Mouse (Mus musculus): ENCODE results near the gene Med9. TPM values are rescaled to one million over a fixed set of nuclear protein-coding genes. Genes with fewer than 3 reads are reported as not detected.
"Not testable (repeated sequence)": the region's sequence is repeated elsewhere in the genome, so short reads cannot be mapped to it uniquely, and the experiment has no call there.

Med9 gene
- total RNA-seq, 2 experiments from 2014 or later = 18.1 to 19.8 TPM

GRCm38 (mm10) chr11:59941391-59941790 is 6.6 kb upstream of the Med9 start:
- peak; percentile 78 for ATAC-seq (replicated peaks; ENCODE audit: poor library complexity)

DNA sequence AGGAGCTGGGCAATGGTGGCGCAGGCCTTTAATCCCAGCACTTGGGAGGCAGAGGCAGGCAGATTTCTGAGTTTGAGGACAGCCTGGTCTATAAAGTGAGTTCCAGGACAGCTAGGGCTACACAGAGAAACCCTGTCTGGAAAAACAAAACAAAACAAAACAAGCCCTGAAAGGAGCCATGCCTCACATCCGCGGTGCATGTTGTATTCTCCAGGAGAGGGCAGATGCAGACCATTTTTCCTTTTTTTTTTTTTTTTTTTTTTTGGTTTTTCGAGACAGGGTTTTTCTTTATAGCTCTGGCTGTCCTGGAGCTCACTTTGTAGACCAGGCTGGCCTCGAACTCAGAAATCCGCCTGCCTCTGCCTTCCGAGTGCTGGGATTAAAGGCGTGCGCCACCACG is 3.2 kb upstream of the Med9 start:
- ATAC-seq (replicated peaks; ENCODE audit: poor library complexity) = not testable (repeated sequence)

DNA sequence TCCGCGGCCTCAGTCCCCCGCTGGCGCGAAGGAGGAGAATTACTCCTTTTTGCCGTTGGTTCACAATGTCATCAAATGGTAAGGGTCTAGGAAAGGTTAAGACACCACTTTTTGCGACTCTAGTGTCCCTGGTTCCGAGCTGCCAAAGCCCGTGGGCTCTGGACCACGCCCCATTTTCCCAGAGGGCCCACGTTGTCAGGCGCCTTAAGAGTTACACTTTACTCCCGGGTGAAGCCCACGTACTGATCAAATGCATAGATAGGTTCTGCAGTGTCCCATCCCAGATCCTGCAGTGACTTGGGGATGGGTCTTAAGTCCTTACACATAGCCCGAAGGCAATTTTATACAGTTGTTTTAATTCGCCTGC is 378 bp downstream of the Med9 start:
- ATAC-seq (replicated peaks; ENCODE audit: poor library complexity) = peak; percentile 38; the same call in 1 of the 2 replicates

DNA sequence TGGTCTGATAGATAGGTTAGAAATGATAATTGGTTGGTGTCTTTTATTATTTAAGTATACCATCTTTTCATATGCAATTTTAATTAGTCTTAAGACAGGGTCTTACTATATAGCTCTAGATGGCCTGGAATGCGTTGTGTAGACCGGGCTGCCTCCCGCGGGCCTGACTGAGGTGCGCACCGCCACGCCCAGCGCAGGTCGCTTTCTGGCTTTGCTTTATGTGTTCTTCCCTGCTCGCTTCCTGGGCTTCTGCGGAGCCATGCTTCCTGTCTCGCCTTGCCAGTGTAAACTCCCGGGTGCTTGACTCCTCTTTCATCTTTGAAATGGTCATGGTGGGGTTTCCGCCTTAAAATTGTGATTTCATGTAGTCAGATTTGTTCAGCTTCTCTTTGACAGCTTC is 4.9 kb downstream of the Med9 start:
- no peak for ATAC-seq (replicated peaks; ENCODE audit: poor library complexity)

- no peak for ATAC-seq (replicated peaks; ENCODE audit: poor library complexity)
These were observed 8.7 kb downstream of the Med9 start for GRCm38 (mm10) chr11:59956749-59957148.

DNA sequence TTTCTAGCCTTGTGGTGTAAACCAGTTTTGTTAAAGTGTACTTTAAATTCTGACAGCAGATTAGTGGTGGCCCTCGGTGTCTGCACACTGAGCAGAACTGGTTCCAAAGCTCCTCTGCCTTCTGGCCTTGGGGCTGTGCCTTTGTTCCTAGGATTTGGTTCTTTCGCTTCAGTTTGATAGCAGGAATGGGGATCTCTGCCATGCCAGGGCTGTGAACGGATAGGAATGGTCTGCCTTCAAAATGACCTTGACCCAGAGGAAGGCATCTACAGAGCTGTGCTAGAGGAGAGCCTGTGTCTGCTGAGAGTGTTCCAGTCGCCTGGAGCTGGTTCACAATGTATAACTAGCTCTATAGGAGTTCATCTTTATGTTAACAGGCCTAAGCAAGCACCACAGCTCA is 11.4 kb downstream of the Med9 start:
- ATAC-seq (replicated peaks; ENCODE audit: poor library complexity) = no peak

- no peak for ATAC-seq (replicated peaks; ENCODE audit: poor library complexity)
These were observed 12.7 kb downstream of the Med9 start for GRCm38 (mm10) chr11:59960476-59961337.

- no peak for ATAC-seq (replicated peaks; ENCODE audit: poor library complexity)
These were observed 13.4 kb downstream of the Med9 start for GRCm38 (mm10) chr11:59961338-59961875.

GRCm38 (mm10) chr11:59962590-59962989 is 14.6 kb downstream of the Med9 start:
- no peak for ATAC-seq (replicated peaks; ENCODE audit: poor library complexity)

DNA sequence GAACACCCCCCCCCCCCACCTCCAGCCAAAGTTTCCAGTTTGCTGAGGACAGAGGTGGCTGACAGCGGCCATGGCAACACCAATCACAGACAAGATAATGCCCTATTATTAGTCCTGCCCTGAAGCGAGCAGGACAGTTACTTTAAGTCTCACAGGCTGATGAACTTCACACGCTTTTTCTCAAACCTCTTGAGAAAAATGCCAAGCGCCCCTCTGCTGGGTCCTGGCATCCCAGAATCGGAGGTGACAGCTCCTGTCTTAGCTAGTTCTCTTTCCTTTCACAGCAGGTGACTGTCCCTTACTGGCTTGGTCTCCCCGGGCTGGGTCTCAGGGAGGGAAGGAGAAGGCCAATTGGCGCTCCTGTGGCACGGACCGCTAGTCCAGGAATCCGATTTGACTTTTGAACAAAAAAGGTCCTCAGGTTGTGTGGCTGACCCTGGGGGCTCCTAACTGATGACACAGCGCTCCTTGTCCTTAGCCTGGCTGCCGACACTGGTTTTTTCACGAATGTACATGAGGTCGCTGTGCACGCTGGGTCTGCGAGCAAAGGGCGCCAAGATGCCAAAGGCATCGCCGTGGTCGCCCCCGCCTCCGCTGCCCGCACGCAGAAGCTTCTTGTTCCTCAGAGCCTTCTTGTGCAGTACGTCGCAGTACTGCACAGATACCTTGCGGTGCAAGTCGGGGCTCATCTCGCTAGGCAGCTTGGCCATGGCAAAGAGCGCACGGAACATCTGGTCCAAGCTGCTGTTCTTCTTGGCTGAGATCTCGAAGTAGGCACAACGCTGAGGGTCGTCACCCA is 15.6 kb downstream of the Med9 start:
- no peak for ATAC-seq (replicated peaks; ENCODE audit: poor library complexity)

DNA sequence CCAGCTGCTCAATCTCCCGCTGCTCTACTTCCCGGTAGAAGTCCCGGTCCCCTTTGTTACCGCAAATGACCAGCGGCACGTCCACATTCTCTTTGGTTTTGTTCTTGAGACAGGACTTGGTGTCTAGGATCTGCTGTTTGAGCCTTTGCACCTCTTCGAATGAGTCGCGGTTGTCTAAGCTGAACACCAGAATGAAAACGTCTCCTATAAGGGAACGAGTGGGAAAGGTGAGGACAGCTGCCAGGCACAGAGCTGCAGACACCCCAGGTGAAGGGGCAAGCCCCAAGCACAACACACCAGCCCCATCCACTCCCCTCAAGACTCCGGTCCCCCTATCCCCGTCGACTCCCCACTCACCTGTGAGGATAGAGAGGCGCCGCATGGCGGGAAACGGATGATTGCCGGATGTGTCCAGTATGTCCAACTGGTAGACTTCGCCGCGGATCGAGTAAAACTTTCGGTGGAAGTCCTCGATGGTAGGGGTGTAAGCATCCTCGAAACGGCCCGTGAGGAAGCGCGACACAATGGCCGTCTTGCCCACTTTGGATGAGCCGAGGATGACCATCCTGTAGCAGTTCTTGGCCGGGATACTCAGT is 16.3 kb downstream of the Med9 start:
- 0 out of 2 replicates have a peak, but pooled peaks have one; percentile 1 for ATAC-seq (replicated peaks; ENCODE audit: poor library complexity)

GRCm38 (mm10) chr11:59964818-59965217 is 16.8 kb downstream of the Med9 start, which contains the start of gene Rasd1:
Gene Rasd1 (minus strand): TSS chr11:59964944.
- peak; percentile 84 for ATAC-seq (replicated peaks; ENCODE audit: poor library complexity)

- peak; percentile 81 for ATAC-seq (replicated peaks; ENCODE audit: poor library complexity)
These were observed 17.5 kb downstream of the Med9 start for GRCm38 (mm10) chr11:59965227-59966101.

- ATAC-seq (replicated peaks; ENCODE audit: poor library complexity) = no peak
These were observed 18.1 kb downstream of the Med9 start for GRCm38 (mm10) chr11:59966102-59966483.

GRCm38 (mm10) chr11:59967765-59968164 is 19.8 kb downstream of the Med9 start:
- no peak for ATAC-seq (replicated peaks; ENCODE audit: poor library complexity)

DNA sequence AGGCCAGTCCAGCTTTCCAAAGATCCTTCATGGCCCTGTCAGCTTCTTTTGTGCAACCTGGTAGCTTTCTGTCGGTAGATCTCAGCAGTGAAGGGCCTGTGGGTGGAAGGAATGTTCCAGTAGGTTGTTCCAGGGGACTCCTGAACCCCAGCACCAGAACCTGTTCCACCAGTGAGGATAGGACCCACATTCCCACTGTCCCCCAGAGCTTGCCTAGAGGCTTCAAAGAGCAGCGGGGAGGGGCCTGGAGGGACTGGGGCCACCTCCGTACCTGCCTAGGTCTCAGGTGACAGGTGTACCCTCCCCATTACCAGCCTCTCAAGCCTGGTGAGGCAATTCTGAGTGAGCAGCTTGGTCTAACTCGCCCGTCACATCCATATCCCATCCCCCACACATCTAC is 22.8 kb downstream of the Med9 start:
- no peak for ATAC-seq (replicated peaks; ENCODE audit: poor library complexity)

GRCm38 (mm10) chr11:59971691-59972090 is 23.7 kb downstream of the Med9 start:
- no peak for ATAC-seq (replicated peaks; ENCODE audit: poor library complexity)

DNA sequence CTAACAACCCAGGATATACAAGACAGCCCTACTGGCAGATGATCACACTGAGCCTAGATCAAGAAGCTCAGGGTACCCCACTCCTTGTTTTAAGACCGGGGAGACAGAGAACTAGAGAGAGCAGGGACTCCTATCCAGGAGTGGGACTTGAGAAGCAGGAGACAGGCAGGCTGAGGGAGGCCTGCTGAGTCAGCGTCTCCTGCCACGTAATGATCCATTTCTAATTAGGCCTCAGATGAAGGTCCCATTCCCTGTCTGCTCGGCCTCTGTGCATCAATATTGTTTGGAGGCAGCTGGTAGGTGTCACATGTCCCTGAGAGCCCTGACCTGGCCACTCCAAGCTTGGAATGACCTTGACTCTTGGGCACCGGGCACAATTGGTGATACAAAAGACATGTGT is 25.4 kb downstream of the Med9 start:
- no peak for ATAC-seq (replicated peaks; ENCODE audit: poor library complexity)

DNA sequence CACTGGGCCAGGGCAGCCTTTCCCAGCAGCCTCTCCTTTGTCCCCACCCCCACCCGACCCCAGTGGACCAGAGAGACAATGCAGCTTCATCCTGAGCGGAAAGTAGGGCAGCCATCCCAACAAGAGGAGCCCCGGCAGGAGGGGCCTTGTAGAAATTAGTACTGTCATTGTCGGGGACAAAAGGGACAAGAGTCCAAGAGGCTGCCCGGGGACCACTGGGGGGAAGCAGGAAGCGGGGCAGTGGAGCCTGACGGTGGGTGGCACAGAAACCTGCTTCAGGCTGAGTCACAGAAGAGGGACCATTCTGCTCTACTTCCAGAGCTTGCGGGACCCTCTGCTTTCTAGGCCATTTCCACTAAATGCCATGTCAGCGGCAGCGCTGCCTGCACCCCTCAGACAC is 27.2 kb downstream of the Med9 start:
- no peak for ATAC-seq (replicated peaks; ENCODE audit: poor library complexity)

GRCm38 (mm10) chr11:59977831-59978230 is 29.8 kb downstream of the Med9 start:
- no peak for ATAC-seq (replicated peaks; ENCODE audit: poor library complexity)
